Mouse (Mus musculus) cerebellum, postnatal 14 days (tissue): ENCODE results near the gene Flywch2.
"Not testable (repeated sequence)": the region's sequence is repeated elsewhere in the genome, so short reads cannot be mapped to it uniquely, and the experiment has no call there.

Experiments
- DNase-seq, 2 experiments: peaks; one replicate each; pipeline ENCODE4 v3.0.0; 2021; ENCODE audit warnings: mixed read lengths in 2 of 2

Gene Flywch2

DNA sequence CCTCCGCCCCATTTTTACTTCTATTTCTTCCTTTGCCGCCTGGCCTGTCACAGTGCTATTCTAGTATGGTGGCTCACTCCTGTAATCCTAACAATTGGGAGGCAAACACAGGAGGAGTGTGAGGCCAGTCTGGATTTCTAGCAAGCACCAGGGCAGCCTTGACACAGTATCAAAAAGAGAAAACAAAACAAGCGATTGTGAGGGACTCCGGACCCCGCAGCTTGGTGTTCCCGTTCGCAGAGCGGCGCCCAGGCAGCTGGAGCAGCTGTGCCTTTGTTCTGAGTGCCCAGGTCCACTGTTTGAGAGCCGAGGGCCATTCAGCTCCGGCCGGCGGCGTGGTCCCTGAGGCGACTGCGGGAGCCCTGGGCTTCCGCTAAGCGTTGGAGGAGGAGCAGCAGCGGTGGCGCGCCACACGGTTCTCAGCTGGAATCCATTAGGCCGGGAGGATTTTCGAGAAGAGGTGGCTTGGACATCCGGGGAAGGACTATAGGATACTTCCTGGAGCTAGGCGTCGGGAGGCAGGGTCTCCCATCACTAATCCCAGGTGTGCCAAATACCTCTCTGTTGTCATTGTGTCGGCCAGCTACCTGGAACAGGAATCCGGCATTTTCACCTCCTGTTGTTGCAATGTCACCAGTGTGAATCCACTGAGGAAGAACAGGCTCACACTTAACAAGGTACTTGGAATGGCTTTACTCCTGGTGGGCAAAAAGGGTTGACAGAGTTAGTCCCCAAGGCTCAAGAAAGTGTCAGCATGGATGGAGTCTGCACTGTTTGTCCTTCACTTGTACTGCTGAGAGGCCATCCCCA is 4.6 kb upstream of the Flywch2 start, which contains the start of gene Srrm2:
TSS of gene Srrm2 (plus strand) at position 264 of the 810 bp plus-strand sequence.
- peak; percentile 65 to 71 for DNase-seq

- no peak for DNase-seq
Observed at GRCm38 (mm10) chr17:23789749-23790268, 3.9 kb upstream of the Flywch2 start.

GRCm38 (mm10) chr17:23788973-23789372 is 3.1 kb upstream of the Flywch2 start:
- DNase-seq: no peak

- DNase-seq: peak; percentile 65 to 70
Observed at GRCm38 (mm10) chr17:23786510-23786931, 640 bp upstream of the Flywch2 start.

DNA sequence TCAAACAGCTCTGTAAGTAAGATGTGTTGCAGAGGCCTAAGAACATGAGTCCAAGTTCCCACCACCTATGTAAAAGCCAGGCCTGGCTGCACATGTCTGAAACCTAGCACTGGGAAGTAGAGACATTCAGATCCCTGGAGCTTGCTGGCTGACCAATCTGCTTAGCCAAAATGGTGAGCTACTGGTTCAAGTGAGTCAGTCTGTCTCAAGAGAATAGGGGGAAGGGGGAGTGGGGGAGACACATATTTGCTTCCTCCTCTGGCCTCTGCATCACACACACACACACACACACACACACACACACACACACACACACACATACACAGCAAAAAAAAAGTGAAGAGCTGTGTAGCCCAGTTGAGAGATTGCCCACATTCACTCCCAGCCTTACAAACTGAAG is 2.5 kb downstream of the Flywch2 start:
- DNase-seq: no peak

DNA sequence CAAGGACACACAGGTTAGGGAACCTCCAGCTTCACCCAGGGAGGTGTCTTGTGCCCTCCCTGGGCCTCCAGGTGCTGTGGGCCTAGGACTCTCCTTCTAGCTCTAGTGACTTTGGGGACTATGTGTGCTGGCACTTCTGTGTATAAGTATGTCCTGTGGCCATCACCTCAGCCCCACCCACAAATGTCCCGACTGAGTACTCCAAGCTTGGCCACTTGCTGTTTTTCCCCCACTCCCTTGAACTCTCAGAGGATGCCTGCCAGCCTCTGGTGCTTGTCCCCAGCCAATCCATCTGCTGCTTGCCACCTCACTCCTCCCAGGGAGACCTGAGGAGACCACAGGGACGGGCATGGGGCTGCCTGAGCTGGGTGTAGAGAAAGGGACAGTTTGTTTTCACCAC is 7.4 kb downstream of the Flywch2 start:
- no peak for DNase-seq

DNA sequence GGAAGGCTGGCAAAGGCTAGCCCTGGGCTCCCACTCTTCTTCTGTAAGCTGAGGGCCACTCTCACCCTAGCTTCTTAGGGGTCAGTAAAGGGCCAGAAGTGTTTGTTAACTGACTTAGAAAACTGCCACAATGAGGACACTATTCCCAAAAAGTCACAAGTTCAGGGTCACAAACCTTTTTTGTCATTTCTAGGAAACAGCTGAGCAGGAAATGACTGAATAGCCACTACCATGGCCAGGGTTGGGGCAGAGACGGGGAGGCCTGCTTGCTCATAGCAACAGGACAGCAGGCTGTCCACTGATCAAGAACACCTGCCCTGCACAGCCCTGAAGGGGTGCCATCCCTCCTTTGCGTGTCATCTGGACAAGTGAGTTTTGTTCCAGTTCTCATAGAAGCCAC is 8.7 kb downstream of the Flywch2 start:
- no peak for DNase-seq

DNA sequence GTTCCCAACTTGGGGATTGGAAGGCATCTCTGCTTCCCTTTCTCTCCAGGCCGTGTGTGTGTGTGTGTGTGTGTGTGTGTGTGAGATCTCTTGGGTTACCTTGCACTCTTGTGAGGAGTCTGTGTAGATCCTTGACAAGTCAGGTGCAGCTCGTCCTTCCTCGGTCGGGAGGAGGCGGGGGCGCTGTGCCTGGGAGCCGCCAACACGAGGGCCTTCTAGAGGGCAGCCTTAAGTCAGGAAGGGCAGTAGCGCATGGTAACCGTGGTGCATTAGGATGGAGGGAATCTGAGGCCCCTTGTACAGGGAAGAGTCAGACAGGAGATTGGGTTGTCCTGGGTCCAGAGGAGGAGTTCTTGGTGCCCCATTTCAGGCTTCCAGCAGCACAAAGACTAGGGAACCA is 9.7 kb downstream of the Flywch2 start:
- no peak for DNase-seq

GRCm38 (mm10) chr17:23774090-23774489 is 11.8 kb downstream of the Flywch2 start:
- DNase-seq: peak; percentile 83 to 89

GRCm38 (mm10) chr17:23773676-23774075 is 12.2 kb downstream of the Flywch2 start:
- DNase-seq: no peak

DNA sequence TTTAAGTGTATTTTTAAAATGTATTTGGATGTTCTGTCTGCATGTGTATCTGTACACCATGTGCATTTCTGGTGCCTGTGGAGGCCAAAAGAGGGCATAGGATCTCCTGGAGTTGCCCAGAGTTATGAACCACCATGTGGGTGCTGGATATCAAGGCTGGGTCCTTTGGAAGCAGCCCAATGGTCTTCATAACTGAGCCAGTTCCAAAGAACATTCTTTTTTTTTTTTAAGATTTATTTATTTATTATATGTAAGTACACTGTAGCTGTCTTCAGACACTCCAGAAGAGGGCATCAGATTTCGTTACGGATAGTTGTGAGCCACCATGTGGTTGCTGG is 13.7 kb downstream of the Flywch2 start:
- DNase-seq: not testable (repeated sequence)

GRCm38 (mm10) chr17:23771284-23772218 is 14.3 kb downstream of the Flywch2 start, which contains the start of gene Flywch1:
Gene Flywch1, minus strand, starts transcription at chr17:23771602.
- DNase-seq: peak; percentile 100

DNA sequence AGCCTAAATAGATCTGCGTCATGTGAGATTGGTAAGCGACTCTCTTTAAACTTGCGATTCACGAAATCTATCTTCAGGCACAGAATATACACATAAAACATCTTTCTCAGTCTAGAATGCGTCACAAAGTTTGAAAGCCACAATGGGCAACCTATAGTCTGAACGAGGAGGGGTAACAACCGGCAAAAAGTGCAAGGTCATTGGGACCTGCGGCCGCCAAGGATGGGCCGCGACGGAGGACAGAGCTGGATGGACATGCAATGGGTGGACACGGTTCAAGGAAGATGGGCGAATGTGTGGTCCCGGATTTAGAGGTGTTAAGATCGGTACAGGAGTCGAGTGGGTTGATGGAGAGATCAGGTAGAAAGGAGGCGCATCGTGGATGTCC is 15.0 kb downstream of the Flywch2 start:
- DNase-seq: no peak

GRCm38 (mm10) chr17:23770493-23770892 is 15.4 kb downstream of the Flywch2 start:
- DNase-seq: no peak

DNA sequence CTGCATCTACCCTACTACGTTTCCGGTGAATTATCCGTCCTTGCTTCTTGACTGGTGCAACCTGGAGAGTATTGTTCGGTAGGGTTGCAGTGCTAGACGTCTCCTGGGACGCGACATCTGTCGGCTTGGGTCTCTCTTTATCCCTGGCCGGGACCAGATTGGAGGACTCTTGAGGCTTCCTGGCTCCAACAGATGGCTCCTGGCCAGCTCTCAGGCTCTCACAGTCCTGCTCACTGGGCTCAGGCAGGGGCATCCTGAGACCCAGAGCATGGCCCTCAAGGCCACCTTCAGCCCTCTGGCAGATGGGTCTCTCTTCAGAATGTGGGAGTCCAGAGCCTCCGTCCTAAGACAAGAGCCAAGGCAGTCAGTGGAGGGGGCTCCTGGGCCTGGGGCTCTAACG is 22.9 kb downstream of the Flywch2 start:
- peak; percentile 76 to 77 for DNase-seq

DNA sequence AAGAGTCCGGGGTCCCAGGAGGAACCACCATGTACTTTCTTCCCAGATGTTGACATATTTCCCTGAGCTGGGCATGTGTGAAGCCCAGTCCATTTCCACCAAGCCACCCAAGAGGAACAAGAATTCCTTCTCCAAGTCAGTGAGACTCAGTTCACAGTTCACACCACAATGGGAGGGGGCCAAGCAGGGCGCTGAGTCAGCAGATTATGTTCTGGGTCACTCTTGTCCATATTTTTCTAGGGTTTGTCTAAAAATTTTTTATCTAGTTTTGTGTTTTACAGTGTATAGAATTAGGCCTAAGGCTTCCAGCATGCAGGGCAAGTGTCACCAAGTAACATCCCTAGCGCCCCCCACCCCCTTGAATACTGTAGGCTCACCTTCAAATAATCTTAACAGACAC is 24.7 kb downstream of the Flywch2 start:
- no peak for DNase-seq

DNA sequence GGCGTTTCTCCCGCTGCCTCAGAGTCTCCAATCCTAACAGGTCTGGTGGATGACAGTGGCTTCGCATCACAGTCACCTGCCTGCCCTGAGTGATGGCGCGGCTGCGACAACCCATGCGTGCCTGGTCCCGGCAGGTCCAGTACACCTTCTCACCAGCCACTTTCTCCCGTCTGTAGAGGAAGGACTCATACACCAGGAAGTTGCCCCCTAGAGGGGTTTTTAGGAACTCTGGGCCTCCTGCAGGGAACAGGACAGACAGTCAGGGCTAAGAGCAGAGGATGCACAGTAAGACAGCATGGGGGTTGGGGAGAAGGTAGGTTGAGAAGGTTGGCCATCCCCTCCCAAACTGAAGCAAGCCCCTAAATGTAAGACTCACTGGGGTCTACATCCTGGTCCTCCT is 25.6 kb downstream of the Flywch2 start:
- no peak for DNase-seq

DNA sequence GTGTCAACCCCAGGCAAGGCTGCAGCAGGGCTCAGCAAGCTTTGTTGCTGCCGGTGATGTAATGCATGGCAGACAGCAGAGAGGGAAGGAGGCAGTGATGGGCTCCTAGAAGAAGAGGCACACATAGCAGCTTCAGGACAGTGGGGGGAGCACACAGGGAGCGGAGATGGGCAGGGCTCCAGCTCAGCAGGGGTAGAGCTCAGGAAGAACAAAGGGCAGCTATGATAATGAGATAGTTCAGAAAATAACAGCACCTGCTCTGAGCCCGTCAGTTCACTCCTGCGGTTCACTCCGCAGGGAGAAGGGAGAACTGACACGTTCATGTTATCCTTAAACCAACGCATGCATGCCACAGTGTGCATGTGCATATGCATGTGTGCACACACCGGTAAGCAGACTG is 27.1 kb downstream of the Flywch2 start:
- peak in 1 of 2 experiments; percentile 35 for DNase-seq

- no peak for DNase-seq
Observed at GRCm38 (mm10) chr17:23757581-23757980, 28.3 kb downstream of the Flywch2 start.

- DNase-seq: no peak
Observed at GRCm38 (mm10) chr17:23755689-23756088, 30.2 kb downstream of the Flywch2 start.

GRCm38 (mm10) chr17:23749400-23750191 is 36.3 kb downstream of the Flywch2 start:
- DNase-seq: no peak

DNA sequence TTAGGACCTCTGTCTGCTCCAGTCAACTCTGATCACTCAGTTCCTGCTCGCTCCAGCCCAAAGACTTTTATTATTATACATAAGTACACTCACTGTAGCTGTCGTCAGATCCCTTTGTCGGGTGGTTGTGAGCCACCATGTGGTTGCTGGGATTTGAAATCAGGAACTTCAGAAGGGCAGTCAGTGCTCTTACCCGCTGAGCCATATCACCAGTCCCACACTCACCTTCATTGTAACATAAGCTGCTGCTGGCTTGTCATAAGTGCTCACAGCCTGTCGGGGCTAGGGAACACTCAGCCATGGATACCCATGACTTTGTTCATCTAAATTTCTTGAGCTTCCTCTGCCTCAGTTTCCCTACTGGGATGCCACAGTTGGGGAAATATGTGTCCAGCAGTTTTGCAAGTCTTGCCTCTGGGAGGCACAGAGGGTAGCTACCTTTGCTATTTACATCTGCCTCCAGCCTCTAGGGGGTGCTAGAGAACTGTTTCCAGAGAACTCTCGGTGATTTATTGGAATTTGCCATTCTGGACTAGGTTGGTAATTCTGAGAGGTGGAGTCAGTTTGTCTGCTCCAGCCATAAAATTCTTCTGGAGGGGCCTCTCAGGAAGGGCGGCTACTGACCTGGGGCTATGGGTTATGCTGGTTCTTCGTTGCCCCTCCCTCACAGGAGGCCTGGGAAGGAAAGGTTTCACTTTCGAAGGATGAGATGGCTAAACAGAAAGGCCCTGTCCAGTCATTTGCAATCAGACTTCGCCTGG is 37.1 kb downstream of the Flywch2 start:
- DNase-seq: peak; percentile 86 to 88
